Mouse (Mus musculus): ENCODE data around the gene Palld. TPM values are rescaled to one million over a fixed set of nuclear protein-coding genes. Genes with fewer than 3 reads are reported as not detected.

Palld gene
- total and polyA plus RNA-seq, 3 experiments: 0.87 to 7.1 (median 2.6) TPM

GRCm38 (mm10) chr8:61623485-61624417 is 278.7 kb downstream of the Palld start:
- Histone ChIP-seq H3K4me1 (ENCODE audit: control insufficient read depth in 1 of 2, insufficient read depth in 2 of 2) (no peaks in the 10 kb centered on the region; a peak in 1 of 4 replicates), H3K9ac (ENCODE audit: insufficient read depth, low read depth) (no peak overlapping the region), H3K27ac (ENCODE audit: insufficient read depth, low read depth) (no peak overlapping the region), H3K79me2 (replicated peaks; ENCODE audit: control insufficient read depth, extremely low read depth, insufficient read depth, poor library complexity, severe bottlenecking) (no peaks in the 10 kb centered on the region), H3K9me3 (replicated peaks; ENCODE audit: low read length) (no peaks in the 10 kb centered on the region), H3K4me2 (ENCODE audit: insufficient read depth, low read depth, poor library complexity, severe bottlenecking) (no peak overlapping the region), H3K4me3 (replicated peaks in 1 of 3; ENCODE audit: low read depth in 2 of 3, low read length in 2 of 3, poor library complexity in 1 of 3) (no peak overlapping the region), H3K36me3 (replicated peaks in 1 of 2; ENCODE audit: control insufficient read depth in 1 of 2, insufficient read depth in 1 of 2, low read length in 1 of 2) (no peaks in the 10 kb centered on the region), H3K27me3 (replicated peaks) (no peaks in the 10 kb centered on the region)
- in situ Hi-C loops (cut with MboI; ENCODE audit: low pct_ligation_motif_present, low pct_unique_long_range_greater_than_20kb, low sequenced_read_pairs): no loop called here
- no peak for TF ChIP-seq RCOR1 (conservative IDR thresholded peaks at IDR 0.05; ENCODE audit: low read depth, low read length)
- TF ChIP-seq JUN (IDR thresholded peaks at IDR 0.05; ENCODE audit: insufficient read depth, low read depth, low read length): no peak
- TF ChIP-seq POLR2A (IDR thresholded peaks at IDR 0.05; ENCODE audit: low read depth, low read length): no peak
- no peak for TF ChIP-seq HCFC1 (IDR thresholded peaks at IDR 0.05; ENCODE audit: low read depth, low read length)
- TF ChIP-seq GABPA (IDR thresholded peaks at IDR 0.05; ENCODE audit: insufficient replicate concordance, low read depth, low read length): no peak
- DNase-seq (ENCODE audit: extremely low read depth): no peak
- dilution Hi-C loops (cut with MboI; ENCODE audit: extremely low pct_ligation_motif_present, extremely low pct_unique_long_range_greater_than_20kb, low sequenced_read_pairs): no loop called here

GRCm38 (mm10) chr8:61621300-61621699 is 281.2 kb downstream of the Palld start:
- H3K4me2 ChIP-seq (ENCODE audit: insufficient read depth, low read depth, poor library complexity, severe bottlenecking): no peak overlapping the region
- no peaks in the 10 kb centered on the region for H3K36me3 ChIP-seq (replicated peaks in 1 of 2; ENCODE audit: control insufficient read depth in 1 of 2, insufficient read depth in 1 of 2, low read length in 1 of 2)
- no peak for DNase-seq (ENCODE audit: extremely low read depth)
- no peak overlapping the region for H3K4me3 ChIP-seq (replicated peaks in 1 of 3; ENCODE audit: low read depth in 2 of 3, low read length in 2 of 3, poor library complexity in 1 of 3)
- no peaks in the 10 kb centered on the region for H3K79me2 ChIP-seq (replicated peaks; ENCODE audit: control insufficient read depth, extremely low read depth, insufficient read depth, poor library complexity, severe bottlenecking)
- dilution Hi-C loops (cut with MboI; ENCODE audit: extremely low pct_ligation_motif_present, extremely low pct_unique_long_range_greater_than_20kb, low sequenced_read_pairs): no loop called here
- in situ Hi-C loops (cut with MboI; ENCODE audit: low pct_ligation_motif_present, low pct_unique_long_range_greater_than_20kb, low sequenced_read_pairs): no loop called here
- no peaks in the 10 kb centered on the region; a peak in 1 of 4 replicates for H3K4me1 ChIP-seq (ENCODE audit: control insufficient read depth in 1 of 2, insufficient read depth in 2 of 2)
- no peaks in the 10 kb centered on the region for H3K9me3 ChIP-seq (replicated peaks; ENCODE audit: low read length)
- H3K27ac ChIP-seq (ENCODE audit: insufficient read depth, low read depth): no peak overlapping the region
- no peaks in the 10 kb centered on the region for H3K27me3 ChIP-seq (replicated peaks)
- H3K9ac ChIP-seq (ENCODE audit: insufficient read depth, low read depth): no peak overlapping the region
- no peak for TF ChIP-seq NELFE (IDR thresholded peaks at IDR 0.05; ENCODE audit: low read depth, low read length)

GRCm38 (mm10) chr8:61617651-61618050 is 284.8 kb downstream of the Palld start:
- in situ Hi-C loops (cut with MboI; ENCODE audit: low pct_ligation_motif_present, low pct_unique_long_range_greater_than_20kb, low sequenced_read_pairs) (no loop called here), dilution Hi-C loops (cut with MboI; ENCODE audit: extremely low pct_ligation_motif_present, extremely low pct_unique_long_range_greater_than_20kb, low sequenced_read_pairs) (no loop called here)
- H3K4me3 ChIP-seq (replicated peaks in 1 of 3; ENCODE audit: low read depth in 2 of 3, low read length in 2 of 3, poor library complexity in 1 of 3): no peak overlapping the region
- TF ChIP-seq EP300 (IDR thresholded peaks at IDR 0.05; ENCODE audit: low read length) (no peak), NELFE (IDR thresholded peaks at IDR 0.05; ENCODE audit: low read depth, low read length) (no peak), CHD1 (IDR thresholded peaks at IDR 0.05; ENCODE audit: low read depth, low read length) (no peak), GABPA (IDR thresholded peaks at IDR 0.05; ENCODE audit: insufficient replicate concordance, low read depth, low read length) (no peak), NRF1 (IDR thresholded peaks at IDR 0.05; ENCODE audit: low read depth, low read length) (no peak), KAT2A (IDR thresholded peaks at IDR 0.05; ENCODE audit: insufficient replicate concordance, low read length) (no peak), USF1 (IDR thresholded peaks at IDR 0.05; ENCODE audit: low read depth, low read length) (no peak), RCOR1 (conservative IDR thresholded peaks at IDR 0.05; ENCODE audit: low read depth, low read length) (no peak), POLR2A (IDR thresholded peaks at IDR 0.05; ENCODE audit: low read depth, low read length) (no peak), PAX5 (IDR thresholded peaks at IDR 0.05; ENCODE audit: low read length) (no peak), ZMIZ1 (IDR thresholded peaks at IDR 0.05; ENCODE audit: low read depth, low read length) (no peak), USF2 (conservative IDR thresholded peaks at IDR 0.05; ENCODE audit: low read depth, low read length) (no peak), MXI1 (IDR thresholded peaks at IDR 0.05; ENCODE audit: low read depth, low read length) (no peak), BHLHE40 (IDR thresholded peaks at IDR 0.05; ENCODE audit: low read depth, low read length) (no peak), SMC3 (IDR thresholded peaks at IDR 0.05; ENCODE audit: low read depth, low read length) (no peak), ZNF384 (IDR thresholded peaks at IDR 0.05; ENCODE audit: low read depth, low read length) (no peak), ZKSCAN1 (IDR thresholded peaks at IDR 0.05; ENCODE audit: borderline replicate concordance, low read depth, low read length) (no peak), TBP (conservative IDR thresholded peaks at IDR 0.05; ENCODE audit: low read depth, low read length) (no peak)
- H3K9ac ChIP-seq (ENCODE audit: insufficient read depth, low read depth): no peak overlapping the region
- H3K9me3 ChIP-seq (replicated peaks; ENCODE audit: low read length): no peaks in the 10 kb centered on the region
- no peaks in the 10 kb centered on the region for H3K79me2 ChIP-seq (replicated peaks; ENCODE audit: control insufficient read depth, extremely low read depth, insufficient read depth, poor library complexity, severe bottlenecking)
- DNase-seq (ENCODE audit: extremely low read depth): no peak
- H3K4me2 ChIP-seq (ENCODE audit: insufficient read depth, low read depth, poor library complexity, severe bottlenecking): no peak overlapping the region
- H3K27me3 ChIP-seq (replicated peaks): no peaks in the 10 kb centered on the region
- no peak overlapping the region for H3K27ac ChIP-seq (ENCODE audit: insufficient read depth, low read depth)
- no peaks in the 10 kb centered on the region for H3K36me3 ChIP-seq (replicated peaks in 1 of 2; ENCODE audit: control insufficient read depth in 1 of 2, insufficient read depth in 1 of 2, low read length in 1 of 2)
- no peaks in the 10 kb centered on the region; a peak in 1 of 4 replicates for H3K4me1 ChIP-seq (ENCODE audit: control insufficient read depth in 1 of 2, insufficient read depth in 2 of 2)
